Mouse (Mus musculus) CD4-positive, CD25-positive, alpha-beta regulatory T cell, adult 2 months (primary cell): Measurements from ENCODE around the gene Mc1r.
"Not testable (repeated sequence)": the region's sequence is repeated elsewhere in the genome, so short reads cannot be mapped to it uniquely, and the experiment has no call there.

Experiments used
- DNase-seq: peaks from one replicate; pipeline ENCODE4 v3.0.0-alpha.2; 2012; ENCODE audit warnings: low read depth, low spot score

The Mc1r gene

GRCm38 (mm10) chr8:123430936-123431335, 24.0 kb downstream of the Mc1r start:
- not testable (repeated sequence) for DNase-seq

DNA sequence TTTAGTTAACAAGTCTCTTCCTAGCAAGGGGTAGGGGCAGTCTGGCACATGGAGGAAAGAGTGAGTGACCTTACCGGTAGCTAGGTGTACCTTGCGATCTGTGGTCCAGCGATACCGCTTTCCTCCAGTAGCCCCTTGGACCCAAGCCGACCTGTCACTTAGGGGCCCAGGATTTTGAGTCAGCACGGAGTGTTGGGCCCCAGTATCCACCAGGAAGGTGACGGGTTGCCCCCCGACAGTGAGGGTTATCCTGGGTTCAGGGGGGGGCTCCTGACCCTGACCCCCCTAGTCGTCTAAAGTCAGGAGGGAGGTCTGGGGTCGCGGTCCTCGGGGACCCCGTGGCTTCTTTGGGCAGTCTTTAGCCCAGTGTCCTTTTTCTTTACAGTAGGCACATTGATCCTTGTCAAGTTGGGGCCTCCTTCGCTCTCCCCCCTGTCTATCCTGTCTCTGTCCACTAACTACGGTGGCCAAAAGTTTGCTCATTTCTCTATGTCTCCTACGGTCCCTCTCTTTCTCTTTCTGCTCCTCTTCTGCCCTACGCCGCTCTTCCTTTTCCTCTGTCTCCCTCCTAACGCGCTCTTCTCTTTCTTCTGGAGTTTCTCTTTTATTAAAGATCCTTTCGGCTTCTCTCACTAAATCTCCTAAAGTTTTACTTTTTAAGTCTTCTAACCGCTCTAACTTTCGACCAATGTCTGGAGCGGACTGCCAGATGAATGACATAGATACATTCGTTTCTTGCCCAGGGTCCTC, 24.9 kb downstream of the Mc1r start:
- no peak for DNase-seq

DNA sequence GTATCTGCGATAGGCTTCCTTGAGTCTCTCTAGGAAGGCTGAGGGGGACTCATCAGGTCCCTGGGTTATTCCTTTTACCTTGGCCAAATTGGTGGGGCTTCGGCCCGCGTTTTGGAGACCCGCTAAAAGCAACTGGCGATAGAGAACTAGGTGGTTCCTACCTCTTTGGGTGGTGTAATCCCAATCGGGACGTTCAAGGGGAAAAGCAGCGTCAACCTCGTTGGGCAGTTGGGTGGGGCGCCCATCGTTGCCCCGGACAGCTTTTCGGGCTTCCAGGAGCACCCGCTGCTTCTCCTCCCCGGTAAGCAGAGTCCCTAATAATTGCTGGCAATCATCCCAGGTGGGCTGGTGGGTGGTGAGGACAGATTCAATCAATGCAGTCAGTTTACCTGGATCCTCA, 25.5 kb downstream of the Mc1r start:
- DNase-seq: no peak

DNA sequence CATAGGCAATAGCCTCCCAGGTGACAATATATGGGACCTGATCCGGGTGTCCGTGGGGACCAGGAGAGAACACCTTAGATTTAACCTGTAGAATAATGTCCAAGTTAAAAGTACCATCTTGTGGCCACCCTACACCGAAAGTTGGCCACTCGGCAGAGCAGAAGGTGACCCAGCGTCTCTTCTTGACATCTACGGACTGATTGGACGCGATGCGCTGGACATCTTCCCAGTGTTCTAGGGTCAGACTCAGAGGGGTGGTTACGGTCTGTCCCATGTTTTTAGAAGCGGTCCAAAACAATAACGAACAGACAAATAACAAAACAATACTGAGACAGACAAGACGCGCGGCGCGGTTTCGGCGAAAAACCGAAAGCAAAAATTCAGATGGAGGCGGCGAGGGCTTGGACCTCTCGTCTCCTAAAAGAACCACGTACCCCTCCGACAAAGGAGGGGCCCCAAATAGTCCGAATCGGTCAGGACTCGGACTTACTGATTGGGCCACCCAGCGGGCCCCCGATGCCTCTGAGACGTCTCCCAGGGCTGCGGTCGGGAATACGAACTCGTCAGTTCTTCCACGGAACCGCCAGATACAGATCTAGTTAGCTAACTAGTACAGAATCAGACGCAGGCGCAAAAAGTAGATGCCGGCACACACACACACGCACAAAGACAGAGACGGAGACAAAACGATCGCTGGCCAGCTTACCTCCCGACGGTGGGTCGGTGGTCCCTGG, 26.5 kb downstream of the Mc1r start:
- not testable (repeated sequence) for DNase-seq

- no peak for DNase-seq
These were observed 34.9 kb downstream of the Mc1r start for GRCm38 (mm10) chr8:123441788-123442187.

- no peak for DNase-seq
These were observed 35.4 kb downstream of the Mc1r start for GRCm38 (mm10) chr8:123442351-123442750.

DNA sequence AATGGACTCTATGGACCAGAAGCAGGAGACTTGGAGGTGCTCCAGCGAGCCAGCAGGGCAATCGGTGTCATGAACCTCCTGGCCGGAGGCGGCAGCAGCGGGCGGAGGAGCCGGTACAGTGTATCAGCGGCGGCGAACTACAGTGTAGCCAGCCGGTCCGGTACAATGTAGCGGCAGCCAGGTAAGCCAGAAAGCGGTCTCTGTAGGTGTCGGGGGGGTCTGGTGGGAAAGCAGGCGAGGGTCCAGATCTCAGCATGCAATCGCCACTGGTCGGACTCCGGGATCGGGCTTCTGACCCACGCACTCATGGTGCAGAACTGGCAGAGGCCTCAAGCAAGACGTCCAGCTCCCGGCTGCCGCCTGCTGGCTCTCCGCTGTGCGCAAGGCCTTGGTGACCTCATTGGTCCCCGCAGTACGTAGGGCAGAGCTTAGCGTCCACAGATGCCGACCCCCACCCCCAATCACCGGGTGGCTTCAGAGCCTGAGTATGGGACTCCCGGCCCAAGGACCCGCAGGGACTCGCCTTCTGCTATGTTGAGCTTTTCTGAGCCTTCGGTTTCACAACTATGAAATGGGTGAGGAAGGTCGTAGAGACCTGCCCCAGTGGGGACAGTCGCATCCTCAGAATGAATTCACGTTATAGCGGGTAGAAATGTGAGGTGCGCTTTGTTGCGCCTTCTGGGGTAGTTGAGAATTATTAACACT, 36.1 kb downstream of the Mc1r start:
- DNase-seq: peak; percentile 94

DNA sequence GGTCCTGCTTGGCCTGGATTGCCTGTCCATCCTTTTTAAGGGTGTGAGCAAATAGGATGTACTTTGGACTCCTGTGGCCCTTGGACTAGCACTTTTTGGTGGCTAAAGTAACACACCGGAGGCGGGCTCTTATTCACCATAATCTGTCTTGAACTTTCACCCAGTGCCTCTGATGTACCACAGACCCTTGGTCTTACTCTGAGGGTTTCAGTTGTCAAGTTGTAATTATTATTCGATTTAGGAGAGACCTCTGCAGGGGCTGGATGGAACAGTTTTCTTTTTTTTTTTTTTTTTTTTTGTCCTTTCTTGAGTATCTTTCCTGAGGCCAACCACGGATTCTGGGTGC, 36.6 kb downstream of the Mc1r start:
- DNase-seq: no peak

DNA sequence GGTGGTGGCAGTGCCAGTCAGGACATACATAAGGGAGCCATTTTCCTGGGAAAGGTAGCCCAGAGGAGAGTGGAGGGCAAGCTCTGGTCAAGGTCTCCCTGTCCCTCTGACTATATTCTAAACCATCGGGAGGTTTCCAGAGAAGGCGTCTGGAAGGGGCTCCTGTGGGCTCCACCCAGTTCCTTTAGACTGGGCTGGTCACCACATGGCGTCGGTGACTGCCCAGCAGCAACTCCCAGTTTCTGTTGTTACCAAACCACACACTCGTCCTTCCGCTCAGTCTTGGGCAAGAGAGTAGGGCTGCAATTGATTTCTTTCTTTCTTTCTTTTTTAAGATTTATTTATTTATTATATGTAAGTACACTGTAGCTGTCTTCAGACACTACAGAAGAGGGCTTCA, 37.2 kb downstream of the Mc1r start:
- no peak for DNase-seq

- DNase-seq: no peak
These were observed 39.1 kb downstream of the Mc1r start for GRCm38 (mm10) chr8:123445981-123446380.

DNA sequence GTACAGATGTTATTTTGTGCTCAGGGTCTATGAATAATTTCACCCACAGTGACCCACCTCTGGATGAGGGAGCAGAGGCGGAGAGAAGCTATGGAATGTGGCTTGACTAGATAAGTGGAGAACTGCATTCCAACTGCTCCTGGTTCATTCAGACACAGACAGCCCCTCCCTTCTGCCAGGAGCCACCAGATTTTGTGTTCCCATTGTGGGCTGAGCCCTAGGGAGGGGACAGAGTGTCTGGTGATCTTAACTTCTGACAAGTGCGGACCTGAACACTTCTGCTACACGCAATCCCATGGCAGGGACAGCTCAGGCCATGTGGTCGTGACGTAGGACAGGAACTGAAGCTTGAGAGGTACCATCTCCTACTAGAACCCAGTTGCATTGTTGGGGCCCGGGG, 39.9 kb downstream of the Mc1r start:
- no peak for DNase-seq

GRCm38 (mm10) chr8:123450783-123451182, 43.9 kb downstream of the Mc1r start:
- DNase-seq: no peak

DNA sequence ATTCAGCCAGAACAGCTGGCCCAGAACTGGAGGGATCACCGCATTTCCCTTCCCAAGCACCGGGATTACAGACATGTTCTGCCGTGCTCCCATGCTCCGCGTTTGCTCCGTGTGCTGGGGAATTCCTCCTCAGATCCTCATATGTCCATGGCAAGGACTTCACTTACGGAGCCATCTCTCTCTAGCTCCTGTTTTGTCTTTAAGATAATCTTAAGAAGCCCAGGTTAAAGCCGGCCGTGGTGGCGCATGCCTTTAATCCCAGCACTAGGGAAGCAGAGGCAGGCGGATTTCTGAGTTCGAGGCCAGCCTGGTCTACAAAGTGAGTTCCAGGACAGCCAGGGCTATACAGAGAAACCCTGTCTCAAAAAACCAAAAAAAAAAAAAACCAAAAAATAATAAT, 44.8 kb downstream of the Mc1r start:
- not testable (repeated sequence) for DNase-seq

DNA sequence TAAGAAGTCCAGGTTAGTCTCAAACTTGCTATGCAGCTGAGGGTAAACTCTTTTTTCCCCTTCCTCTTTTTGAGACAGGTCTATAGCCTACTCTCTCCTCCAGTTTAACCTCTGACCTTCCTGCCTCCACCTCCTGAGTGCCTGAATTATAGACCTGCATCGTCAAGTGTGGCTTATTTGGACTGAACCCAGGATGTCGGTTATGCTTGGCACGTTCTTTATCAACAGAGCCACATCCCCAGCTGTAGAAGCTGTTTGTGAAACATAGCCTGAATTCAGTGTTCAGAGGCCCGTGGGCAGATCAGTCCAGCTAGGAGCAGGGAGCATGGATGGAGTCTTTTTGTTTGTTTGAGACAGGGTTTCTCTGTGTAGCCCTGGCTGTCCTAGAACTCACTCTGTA, 45.2 kb downstream of the Mc1r start:
- no peak for DNase-seq

DNA sequence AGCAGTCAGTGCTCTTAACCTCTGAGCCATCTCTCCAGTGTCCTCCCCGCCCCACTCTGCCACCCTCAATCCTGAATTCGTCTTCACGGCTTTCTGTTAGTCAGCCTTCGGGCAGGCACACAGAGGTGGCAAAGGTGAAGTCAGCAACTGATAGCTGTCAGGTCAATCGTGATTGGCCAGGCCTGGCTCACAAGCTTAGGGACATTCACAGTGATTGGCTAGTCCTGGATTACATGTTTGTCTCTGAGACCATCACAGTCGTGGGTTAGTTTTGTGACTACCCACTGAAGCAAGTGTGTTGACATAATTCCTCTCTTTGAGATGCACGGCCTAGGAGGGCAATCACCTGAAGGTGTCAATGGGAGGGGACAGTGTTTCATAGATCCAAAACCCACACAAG, 46.4 kb downstream of the Mc1r start:
- no peak for DNase-seq

- no peak for DNase-seq
These were observed 47.0 kb downstream of the Mc1r start for GRCm38 (mm10) chr8:123453951-123454350.

- DNase-seq: no peak
These were observed 47.7 kb downstream of the Mc1r start for GRCm38 (mm10) chr8:123454559-123454958.
